In genomic region chr8:126075400-126075799, GRCm38 (mm10) we compare ENCODE assay signal across 9 mouse cellular contexts.
DNase-seq lines count a peak whose midpoint lies in the region; ATAC-seq and TF ChIP-seq lines count a peak whose summit lies in the region.
"Had no signal": no experiment of that assay in that cellular context is flagged by ENCODE, and none has a peak within 500 bp of the region (broad histone marks: within the 10 kb centered on the region; RNA-seq: fewer than 3 reads in every experiment).

No protein-coding gene starts in this region.

- intact Hi-C loops in heart, postnatal 25 days (cut with DNase I) = loop anchor here (5.0 to 10.0 kb wide), 2 partner anchors 179 to 897 kb away; partner anchors contain the start of gene Rbm34
- intact Hi-C loops in left cerebral cortex, postnatal 14 days (cut with DNase I) = no loop called here

- WGBS in heart, embryonic 10.5 days = 14% methylated on average over 10 of the region's 10 CpGs
- WGBS in neural tube, embryonic 11.5 days = 14% methylated on average over 10 of the region's 10 CpGs
- WGBS in stomach, postnatal 0 days = 11% methylated on average over 10 of the region's 10 CpGs

- H3K9ac ChIP-seq in neural tube, embryonic 11.5 days (ENCODE audit: low read length) = no peak overlapping the region
- no peak overlapping the region for H3K9ac ChIP-seq in stomach, postnatal 0 days (ENCODE audit: low read length)

- H3K27me3 ChIP-seq in heart, embryonic 10.5 days (ENCODE audit: insufficient read depth, poor library complexity, severe bottlenecking) = no peaks in the 10 kb centered on the region; the same call in 1 of the 2 replicates
- no peaks in the 10 kb centered on the region for H3K27me3 ChIP-seq in neural tube, embryonic 11.5 days (ENCODE audit: control insufficient read depth, insufficient read depth, low read length)
- H3K27me3 ChIP-seq in stomach, postnatal 0 days (ENCODE audit: control insufficient read depth, insufficient read depth, low read length) = no peaks in the 10 kb centered on the region

- H3K4me2 ChIP-seq in neural tube, embryonic 11.5 days (ENCODE audit: low read depth) = no peak overlapping the region
- H3K4me2 ChIP-seq in stomach, postnatal 0 days (replicated peaks; ENCODE audit: low read depth) = no peak overlapping the region

- TF ChIP-seq CTCF in stomach, postnatal 0 days (IDR thresholded peaks at IDR 0.05; ENCODE audit: low read depth) = peak; percentile 84

- H3K9me3 ChIP-seq in heart, embryonic 10.5 days = no peaks in the 10 kb centered on the region
- H3K9me3 ChIP-seq in neural tube, embryonic 11.5 days (ENCODE audit: control insufficient read depth, low read length) = no peaks in the 10 kb centered on the region
- no peaks in the 10 kb centered on the region for H3K9me3 ChIP-seq in stomach, postnatal 0 days (ENCODE audit: control insufficient read depth, low read length)

- H3K27ac ChIP-seq in heart, embryonic 10.5 days = no peak overlapping the region
- H3K27ac ChIP-seq in neural tube, embryonic 11.5 days (ENCODE audit: low read depth, low read length) = no peak overlapping the region
- no peak overlapping the region for H3K27ac ChIP-seq in stomach, postnatal 0 days (replicated peaks)
- H3K27ac ChIP-seq: macrophage had no signal

- peak; percentile 25 to 87 for DNase-seq in heart, adult 18-20 months
- DNase-seq in heart, postnatal 25 days (ENCODE audit: low spot score) = no peak
- peak; percentile 59 to 86 for DNase-seq in adrenal gland, adult (ENCODE audit: inconsistent age in 2 of 2, low spot score in 1 of 2)
- DNase-seq in heart, embryonic 10.5 days (ENCODE audit: low spot score) = peak; percentile 87
- peak; percentile 44 to 76 for DNase-seq in left cerebral cortex, postnatal 14 days (ENCODE audit: low spot score in 2 of 2)
- peak; percentile 87 for DNase-seq in neural tube, embryonic 11.5 days (ENCODE audit: low spot score)
- DNase-seq in stomach, postnatal 0 days (ENCODE audit: low spot score) = peak; percentile 84

- no peaks in the 10 kb centered on the region for H3K36me3 ChIP-seq in heart, embryonic 10.5 days
- H3K36me3 ChIP-seq in neural tube, embryonic 11.5 days (ENCODE audit: control insufficient read depth, insufficient read depth, low read length) = no peaks in the 10 kb centered on the region
- H3K36me3 ChIP-seq in stomach, postnatal 0 days (ENCODE audit: control insufficient read depth, insufficient read depth, low read length) = no peaks in the 10 kb centered on the region

- H3K4me1 ChIP-seq in heart, embryonic 10.5 days = no peaks in the 10 kb centered on the region
- peaks cover 9% of the 10 kb centered on the region for H3K4me1 ChIP-seq in neural tube, embryonic 11.5 days (ENCODE audit: control insufficient read depth, insufficient read depth, low read length)
- H3K4me1 ChIP-seq in stomach, postnatal 0 days (replicated peaks; ENCODE audit: control insufficient read depth, insufficient read depth) = no peaks in the 10 kb centered on the region

- no peak overlapping the region for H3K4me3 ChIP-seq in heart, embryonic 10.5 days
- H3K4me3 ChIP-seq in neural tube, embryonic 11.5 days (ENCODE audit: low read depth, low read length) = no peak overlapping the region
- H3K4me3 ChIP-seq in stomach, postnatal 0 days (ENCODE audit: low read depth, low read length) = no peak overlapping the region

- TF ChIP-seq EP300 in stomach, postnatal 0 days (optimal IDR thresholded peaks at IDR 0.05) = no peak

- ATAC-seq in common myeloid progenitor, adult 5-6 weeks (replicated peaks; ENCODE audit: low read depth, poor library complexity, severe bottlenecking) = peak; percentile 94
- ATAC-seq in neural tube, embryonic 11.5 days (ENCODE audit: insufficient read depth, low FRiP score, low TSS enrichment) = no peak
- ATAC-seq in stomach, postnatal 0 days (ENCODE audit: low FRiP score, low TSS enrichment) = 0 out of 2 replicates have a peak, but pooled peaks have one; percentile 45
